Mouse (Mus musculus) testis, adult 2 months (tissue): ENCODE data around the gene Prkar2b.

Experiments used
- CTCF ChIP-seq: fragments of 200-500 bp; IDR thresholded peaks from 2 replicates; pipeline ENCODE4 v1.5.1; 2012; ENCODE audit warnings: low read depth, mild to moderate bottlenecking, inconsistent platforms, low read length, moderate library complexity; ENCODE audit not compliant: control insufficient read depth, insufficient read depth, insufficient replicate concordance
- POLR2A ChIP-seq: fragments of 200-500 bp; IDR thresholded peaks from 2 replicates; pipeline ENCODE4 v1.6.1; 2012; ENCODE audit warnings: low read depth, mild to moderate bottlenecking, inconsistent platforms, low read length, moderate library complexity; ENCODE audit not compliant: control insufficient read depth

DNA sequence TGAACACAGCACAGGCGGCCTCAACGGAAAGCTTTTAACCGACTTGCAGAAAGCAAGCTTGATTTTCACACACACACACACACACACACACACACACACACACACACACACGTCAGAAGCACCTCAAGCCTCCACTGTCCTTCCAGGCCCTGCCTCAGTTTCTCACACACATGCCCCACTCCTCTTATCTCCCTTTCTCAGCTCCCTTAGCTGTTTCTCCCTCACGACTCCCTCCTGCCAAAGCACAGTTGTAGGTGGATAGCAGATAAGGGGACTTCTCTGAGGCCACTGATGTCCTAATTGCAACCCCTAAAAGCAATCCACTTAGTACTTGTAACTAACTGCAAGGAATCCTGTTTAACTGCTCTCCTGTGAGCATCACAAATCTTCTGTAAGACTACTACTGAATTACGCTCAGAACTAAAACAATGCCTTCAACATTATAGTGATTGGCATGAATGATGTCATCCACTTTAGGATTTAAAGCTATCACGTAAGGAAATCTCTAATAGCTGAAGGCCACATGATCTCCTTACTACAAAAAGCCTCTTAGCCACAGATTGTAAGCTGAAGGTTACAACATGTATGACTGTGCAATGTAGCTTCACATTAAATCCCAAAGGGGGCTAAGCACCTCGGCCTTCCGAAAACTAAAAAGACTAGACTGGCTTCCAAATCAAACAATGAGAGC lies 6.5 kb downstream of the Prkar2b start:
- TF ChIP-seq CTCF, result no peak
- TF ChIP-seq POLR2A, result no peak
